Mouse (Mus musculus) limb, embryonic 12.5 days (tissue): ENCODE results near the gene Fst. TPM values are rescaled to one million over a fixed set of nuclear protein-coding genes. Genes with fewer than 3 reads are reported as not detected.

ENCODE experiments used
- ATAC-seq: fragments of 200-750 bp; cut with Nextera tagmentation; 2 replicates; pipeline ENCODE4 v1.8.0; 2017; ENCODE audit warnings: low read depth, moderate TSS enrichment; ENCODE audit not compliant: insufficient number of reproducible peaks, insufficient read depth, low FRiP score, low TSS enrichment
- H3K27ac ChIP-seq: fragments of 300-500 bp; sonication (generic); 2 replicates; pipeline ENCODE4 v1.5.1; 2016; ENCODE audit warnings: mild to moderate bottlenecking, moderate library complexity
- H3K27me3 ChIP-seq: fragments of 300-500 bp; sonication (generic); 2 replicates; pipeline ENCODE4 v1.6.1; 2016; ENCODE audit warnings: mild to moderate bottlenecking, moderate library complexity
- H3K36me3 ChIP-seq: fragments of 300-500 bp; sonication (generic); 2 replicates; pipeline ENCODE4 v1.6.1; 2016; ENCODE audit warnings: mild to moderate bottlenecking, moderate library complexity
- H3K4me1 ChIP-seq: fragments of 300-500 bp; sonication (generic); replicated peaks from 2 replicates; pipeline ENCODE4 v1.6.1; 2016
- H3K4me2 ChIP-seq: fragments of 300-500 bp; sonication (generic); 2 replicates; pipeline ENCODE4 v1.6.1; 2016; ENCODE audit warnings: mild to moderate bottlenecking, moderate library complexity
- H3K4me3 ChIP-seq: fragments of 300-500 bp; sonication (generic); replicated peaks from 2 replicates; pipeline ENCODE4 v1.5.1; 2016; ENCODE audit warnings: mild to moderate bottlenecking
- H3K9ac ChIP-seq: fragments of 300-500 bp; sonication (generic); replicated peaks from 2 replicates; pipeline ENCODE4 v1.6.1; 2016; ENCODE audit warnings: mild to moderate bottlenecking, moderate library complexity
- H3K9me3 ChIP-seq: fragments of 300-500 bp; sonication (generic); 2 replicates; pipeline ENCODE4 v1.6.1; 2016; ENCODE audit warnings: mild to moderate bottlenecking, moderate library complexity
- WGBS: fragments of 180-500 bp; shearing (Covaris S2); methylation state at CpG from one replicate; pipeline ENCODE4 v1.1.7; 2016; 5-methylcytosine and 5-hydroxymethylcytosine counted together
- polyA plus RNA-seq: library from polyadenylated mRNA; unstranded; fragments of >200 nt; fragmentation: Nextera tagmentation; extraction: Ambion mirVana; gene quantifications from 2 replicates; pipeline ENCODE4 v1.2.1, GENCODE M21; 2016

The Fst gene
- polyA plus RNA-seq, 1 experiment from 2014 or later, result 35.1 TPM

DNA sequence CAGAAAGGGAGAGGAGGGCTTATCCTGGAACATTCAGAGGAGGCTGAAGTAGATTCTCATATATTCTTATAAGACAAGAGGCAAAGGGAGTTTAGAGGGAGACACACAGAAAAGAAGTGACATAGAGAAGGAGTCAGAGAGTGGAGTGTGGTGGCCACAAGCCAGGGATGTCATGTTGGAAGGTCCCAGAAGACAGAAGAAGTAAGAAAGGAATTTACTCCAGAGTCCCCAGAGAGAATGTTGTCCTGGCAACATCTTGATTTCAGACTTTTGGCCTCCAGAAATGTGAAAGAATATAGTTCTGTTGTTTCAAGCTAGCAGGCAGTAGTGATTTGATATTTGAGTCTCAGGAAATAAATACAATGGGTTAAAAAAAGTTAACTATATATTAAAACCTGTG, 46.4 kb downstream of the Fst start:
- H3K27me3 ChIP-seq, result no peaks in the 10 kb centered on the region
- no peak overlapping the region for H3K27ac ChIP-seq
- no peaks in the 10 kb centered on the region for H3K4me1 ChIP-seq
- no peak overlapping the region for H3K4me3 ChIP-seq
- no peaks in the 10 kb centered on the region for H3K9me3 ChIP-seq
- no peak overlapping the region for H3K4me2 ChIP-seq
- no peak for ATAC-seq
- H3K9ac ChIP-seq, result no peak overlapping the region
- no peaks in the 10 kb centered on the region for H3K36me3 ChIP-seq

DNA sequence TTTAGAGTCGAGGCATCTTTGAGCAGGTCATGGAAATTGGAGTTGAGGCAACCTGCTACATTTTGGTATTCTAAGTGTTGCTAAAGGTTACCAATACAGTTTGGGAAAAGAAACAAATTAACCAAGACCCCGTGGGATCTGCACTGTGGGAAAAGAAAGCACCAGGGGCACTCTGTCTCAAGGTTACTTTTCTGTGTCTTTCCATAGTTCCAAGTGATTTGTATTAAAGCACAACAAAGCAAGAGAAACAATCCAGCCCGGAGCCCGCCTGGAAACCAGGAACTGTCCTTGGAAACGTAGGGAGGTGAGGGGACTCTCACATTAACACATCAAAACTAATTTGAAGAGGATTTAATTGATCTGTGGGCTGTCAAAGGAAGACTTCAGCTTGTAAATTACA, 51.9 kb downstream of the Fst start:
- H3K9ac ChIP-seq, result no peak overlapping the region
- no peaks in the 10 kb centered on the region for H3K27me3 ChIP-seq
- H3K4me3 ChIP-seq, result no peak overlapping the region
- no peak overlapping the region for H3K27ac ChIP-seq
- WGBS, result 17% methylated on average over 5 of the region's 5 CpGs
- no peaks in the 10 kb centered on the region for H3K4me1 ChIP-seq
- no peaks in the 10 kb centered on the region for H3K36me3 ChIP-seq
- ATAC-seq, result no peak
- no peak overlapping the region for H3K4me2 ChIP-seq
- no peaks in the 10 kb centered on the region for H3K9me3 ChIP-seq

DNA sequence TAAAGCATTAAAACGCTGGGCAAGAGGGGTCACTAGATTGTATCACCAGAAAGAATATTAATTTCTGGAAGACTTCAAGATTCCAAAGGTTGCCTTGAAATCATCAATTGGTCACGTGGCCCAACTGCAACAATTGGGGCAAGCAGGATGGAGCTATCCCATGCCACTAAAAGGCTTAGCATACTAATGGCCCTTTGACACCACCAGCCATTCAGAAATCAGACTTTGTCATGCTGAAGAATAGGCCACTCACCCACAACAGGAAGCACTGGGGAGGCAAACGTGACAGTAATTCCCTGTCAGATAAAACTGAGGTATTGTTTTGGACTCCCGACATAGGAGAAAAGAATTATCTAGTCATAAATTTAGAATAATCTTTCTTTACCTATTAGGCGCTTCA, 52.3 kb downstream of the Fst start:
- Histone ChIP-seq H3K4me3 (no peak overlapping the region), H3K27me3 (no peaks in the 10 kb centered on the region), H3K36me3 (no peaks in the 10 kb centered on the region), H3K9ac (no peak overlapping the region), H3K9me3 (no peaks in the 10 kb centered on the region), H3K27ac (no peak overlapping the region), H3K4me2 (no peak overlapping the region), H3K4me1 (no peaks in the 10 kb centered on the region)
- ATAC-seq, result no peak
- 17% methylated on average over 5 of the region's 5 CpGs for WGBS

DNA sequence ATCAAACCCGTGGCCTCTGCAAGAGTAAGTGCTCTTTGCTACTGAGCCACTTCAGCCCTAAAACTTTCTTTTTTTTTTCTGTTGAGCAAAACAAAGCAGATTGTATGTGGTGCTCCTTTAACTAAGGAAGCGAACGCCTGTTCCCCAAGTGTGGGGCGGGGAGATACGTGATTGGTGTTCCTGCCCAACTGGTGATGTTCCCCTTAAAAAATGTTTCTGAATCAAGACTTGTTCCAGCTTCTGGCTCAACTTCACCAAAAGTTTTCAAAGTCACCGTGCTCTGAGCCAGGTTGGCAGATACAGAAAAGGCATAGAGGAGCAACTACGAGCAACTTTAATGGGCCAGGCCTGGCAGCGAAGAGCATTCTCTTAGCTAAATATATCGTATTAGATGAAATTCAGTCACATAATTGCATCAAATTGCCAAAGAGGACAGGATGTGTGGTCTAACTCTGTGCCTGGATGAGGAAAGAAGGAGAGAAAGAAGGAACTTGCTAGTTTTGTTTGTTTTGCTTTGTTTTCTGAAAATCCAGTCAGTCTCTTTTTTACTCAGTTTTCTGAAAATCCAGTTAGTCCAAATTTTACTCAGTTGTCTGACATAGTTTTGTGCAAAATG, 53.5 kb downstream of the Fst start:
- no peaks in the 10 kb centered on the region for H3K27me3 ChIP-seq
- no peak overlapping the region for H3K9ac ChIP-seq
- ATAC-seq, result no peak
- H3K4me1 ChIP-seq, result no peaks in the 10 kb centered on the region
- no peak overlapping the region for H3K4me2 ChIP-seq
- no peak overlapping the region for H3K27ac ChIP-seq
- no peak overlapping the region for H3K4me3 ChIP-seq
- no peaks in the 10 kb centered on the region for H3K36me3 ChIP-seq
- WGBS, result 90% methylated on average over 9 of the region's 9 CpGs
- H3K9me3 ChIP-seq, result no peaks in the 10 kb centered on the region

Other genes starting within 250 kb of the Fst start
- 308 and 310 TPM in 2 replicates for gene Ndufs4, start 70.7 kb downstream of the Fst start, polyA plus RNA-seq